Mouse (Mus musculus) liver, embryonic 11.5 days (tissue): Measurements from ENCODE around the gene Ccdc106. TPM values are rescaled to one million over a fixed set of nuclear protein-coding genes. Genes with fewer than 3 reads are reported as not detected.
"Not testable (repeated sequence)": the region's sequence is repeated elsewhere in the genome, so short reads cannot be mapped to it uniquely, and the experiment has no call there.

Experiments used
- ATAC-seq: fragments of 200-750 bp; cut with Nextera tagmentation; replicated peaks from 2 replicates; pipeline ENCODE4 v1.8.0; 2017; ENCODE audit warnings: moderate number of reproducible peaks, mild to moderate bottlenecking, moderate TSS enrichment, moderate library complexity; ENCODE audit not compliant: low FRiP score
- DNase-seq: peaks from one replicate; pipeline ENCODE4 v3.0.0-alpha.2; 2017; ENCODE audit warnings: low spot score
- H3K27ac ChIP-seq: fragments of 300-500 bp; sonication (generic); 2 replicates; pipeline ENCODE4 v1.5.1; 2014; ENCODE audit warnings: mild to moderate bottlenecking, low read depth, low read length, control low read depth
- H3K27me3 ChIP-seq: fragments of 300-500 bp; sonication (generic); replicated peaks from 2 replicates; pipeline ENCODE4 v1.6.1; 2014; ENCODE audit warnings: low read length, mixed read lengths; ENCODE audit not compliant: control insufficient read depth, insufficient read depth
- H3K36me3 ChIP-seq: fragments of 300-500 bp; sonication (generic); 2 replicates; pipeline ENCODE4 v1.6.1; 2014; ENCODE audit warnings: mild to moderate bottlenecking, low read length, moderate library complexity, mixed read lengths; ENCODE audit not compliant: control insufficient read depth, insufficient read depth
- H3K4me1 ChIP-seq: fragments of 300-500 bp; sonication (generic); replicated peaks from 2 replicates; pipeline ENCODE4 v1.6.1; 2014; ENCODE audit warnings: low read length, mixed read lengths; ENCODE audit not compliant: control insufficient read depth, insufficient read depth
- H3K4me2 ChIP-seq: fragments of 300-500 bp; sonication (generic); 2 replicates; pipeline ENCODE4 v1.6.1; 2014; ENCODE audit warnings: mild to moderate bottlenecking, control low read depth, moderate library complexity
- H3K4me3 ChIP-seq: fragments of 300-500 bp; sonication (generic); 2 replicates; pipeline ENCODE4 v1.5.1; 2014; ENCODE audit warnings: low read depth, low read length, control low read depth
- H3K9ac ChIP-seq: fragments of 300-500 bp; sonication (generic); 2 replicates; pipeline ENCODE4 v1.6.1; 2014; ENCODE audit warnings: low read depth, low read length, control low read depth
- H3K9me3 ChIP-seq: fragments of 300-500 bp; sonication (generic); 2 replicates; pipeline ENCODE4 v1.6.1; 2016; ENCODE audit warnings: low read length, inconsistent platforms, mixed read lengths; ENCODE audit not compliant: control insufficient read depth
- WGBS: fragments of 180-500 bp; shearing (Covaris S2); extraction: QIAGEN DNeasy Blood & Tissue Kit; methylation state at CpG from one replicate; pipeline ENCODE4 v1.1.7; 2014; 5-methylcytosine and 5-hydroxymethylcytosine counted together
- polyA plus RNA-seq: library from polyadenylated mRNA; unstranded; fragments of >200 nt; fragmentation: Nextera tagmentation; extraction: Ambion mirVana; gene quantifications from 2 replicates; pipeline ENCODE4 v1.2.1, GENCODE M21; 2014

The Ccdc106 gene
- polyA plus RNA-seq, 1 experiment from 2014 or later = 5.2 TPM

DNA sequence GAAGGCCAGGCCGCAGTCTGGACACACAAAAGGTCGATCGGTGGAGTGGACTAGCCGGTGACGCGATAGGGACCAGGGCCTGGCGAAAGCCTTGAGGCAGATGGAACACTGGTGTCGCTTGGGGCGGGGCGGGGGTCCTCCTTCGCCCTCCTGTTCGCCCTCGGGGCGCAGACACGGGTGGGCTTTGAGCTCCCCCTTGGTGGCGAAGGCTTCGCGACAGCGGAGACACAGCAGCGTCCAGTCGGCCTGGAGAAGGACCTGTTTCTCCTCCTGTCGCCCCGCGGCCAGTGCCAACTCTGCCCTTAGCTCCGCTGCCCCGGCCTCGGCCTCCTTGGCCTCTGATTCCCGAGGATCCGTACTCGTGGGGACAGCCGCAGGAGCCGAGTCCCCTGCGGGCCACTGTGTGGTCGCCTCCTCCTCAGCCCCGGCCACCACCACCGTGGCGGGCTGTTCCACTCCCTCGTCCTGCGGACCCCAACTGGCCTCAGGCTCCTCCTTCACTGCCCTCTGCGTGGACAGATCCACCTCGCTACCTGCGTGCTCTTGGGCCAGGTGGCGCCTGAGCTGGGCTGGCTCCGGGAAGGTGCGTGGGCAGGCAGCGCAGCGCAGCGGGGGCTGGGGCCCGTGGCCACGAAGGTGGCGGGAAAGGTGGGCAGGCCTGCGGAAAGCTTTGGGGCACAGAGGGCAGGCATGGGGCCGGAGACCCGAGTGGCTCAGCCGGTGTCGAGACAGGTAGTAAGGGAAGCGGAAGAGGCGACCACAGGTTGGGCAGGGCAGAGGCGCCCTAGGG, 26.2 kb upstream of the Ccdc106 start:
- Histone ChIP-seq H3K9ac (no peak overlapping the region), H3K27ac (no peak overlapping the region), H3K27me3 (peaks cover 46% of the 10 kb centered on the region), H3K4me2 (peak overlapping the region; percentile 31), H3K9me3 (no peaks in the 10 kb centered on the region), H3K4me3 (no peak overlapping the region), H3K4me1 (peaks cover 5% of the 10 kb centered on the region; the same call in 1 of the 2 replicates), H3K36me3 (peaks cover 5% of the 10 kb centered on the region; the same call in 1 of the 2 replicates)
- 40% methylated on average over 59 of the region's 59 CpGs for WGBS
- no peak for ATAC-seq
- DNase-seq = no peak

DNA sequence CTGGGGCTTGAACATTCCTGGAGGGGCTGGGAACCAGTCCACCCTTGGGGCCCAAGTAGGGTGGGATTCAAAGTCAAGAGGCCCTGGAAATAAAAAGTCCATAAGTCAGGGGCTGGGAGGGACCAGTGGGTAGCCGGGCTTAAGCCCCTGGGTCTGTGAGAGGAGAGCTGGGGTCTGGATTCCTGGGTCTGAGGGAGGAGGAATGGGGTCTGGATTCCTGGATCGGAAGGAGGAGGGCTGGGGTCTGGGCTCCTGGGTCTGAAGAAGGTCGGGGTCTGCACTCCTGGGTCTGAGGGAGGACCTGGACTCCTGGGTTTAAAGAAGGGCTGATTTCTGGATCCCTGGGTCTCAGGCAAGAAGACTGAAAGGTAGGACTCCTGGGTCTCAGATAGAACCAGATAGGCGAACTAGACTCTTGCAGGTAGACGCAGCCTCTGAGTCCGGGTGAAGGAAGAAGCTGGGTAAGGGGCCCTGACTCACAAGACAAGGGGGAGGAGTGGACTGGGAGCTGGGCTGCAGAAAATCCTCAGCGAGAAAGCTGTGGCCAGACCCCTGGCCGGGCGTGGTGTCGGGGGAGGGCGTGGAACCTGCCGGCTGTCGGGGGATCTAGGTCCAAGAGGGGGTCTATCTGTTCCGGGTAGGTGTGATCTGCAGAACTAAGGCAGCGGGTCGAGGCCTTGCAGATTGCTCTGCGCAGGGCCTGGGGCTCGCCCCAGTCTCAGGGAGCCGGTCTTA, 24.9 kb upstream of the Ccdc106 start:
- DNase-seq = no peak
- ATAC-seq = peak; percentile 22; the same call in 1 of the 2 replicates
- H3K9me3 ChIP-seq = no peaks in the 10 kb centered on the region
- H3K27me3 ChIP-seq = peaks cover 46% of the 10 kb centered on the region
- peak overlapping the region; percentile 57 for H3K9ac ChIP-seq
- H3K4me3 ChIP-seq = peak overlapping the region; percentile 57
- WGBS = 8% methylated on average over 19 of the region's 19 CpGs
- no peak overlapping the region for H3K27ac ChIP-seq
- H3K36me3 ChIP-seq = peaks cover 5% of the 10 kb centered on the region; the same call in 1 of the 2 replicates
- peak overlapping the region; percentile 65 for H3K4me2 ChIP-seq
- H3K4me1 ChIP-seq = peaks cover 5% of the 10 kb centered on the region; the same call in 1 of the 2 replicates

DNA sequence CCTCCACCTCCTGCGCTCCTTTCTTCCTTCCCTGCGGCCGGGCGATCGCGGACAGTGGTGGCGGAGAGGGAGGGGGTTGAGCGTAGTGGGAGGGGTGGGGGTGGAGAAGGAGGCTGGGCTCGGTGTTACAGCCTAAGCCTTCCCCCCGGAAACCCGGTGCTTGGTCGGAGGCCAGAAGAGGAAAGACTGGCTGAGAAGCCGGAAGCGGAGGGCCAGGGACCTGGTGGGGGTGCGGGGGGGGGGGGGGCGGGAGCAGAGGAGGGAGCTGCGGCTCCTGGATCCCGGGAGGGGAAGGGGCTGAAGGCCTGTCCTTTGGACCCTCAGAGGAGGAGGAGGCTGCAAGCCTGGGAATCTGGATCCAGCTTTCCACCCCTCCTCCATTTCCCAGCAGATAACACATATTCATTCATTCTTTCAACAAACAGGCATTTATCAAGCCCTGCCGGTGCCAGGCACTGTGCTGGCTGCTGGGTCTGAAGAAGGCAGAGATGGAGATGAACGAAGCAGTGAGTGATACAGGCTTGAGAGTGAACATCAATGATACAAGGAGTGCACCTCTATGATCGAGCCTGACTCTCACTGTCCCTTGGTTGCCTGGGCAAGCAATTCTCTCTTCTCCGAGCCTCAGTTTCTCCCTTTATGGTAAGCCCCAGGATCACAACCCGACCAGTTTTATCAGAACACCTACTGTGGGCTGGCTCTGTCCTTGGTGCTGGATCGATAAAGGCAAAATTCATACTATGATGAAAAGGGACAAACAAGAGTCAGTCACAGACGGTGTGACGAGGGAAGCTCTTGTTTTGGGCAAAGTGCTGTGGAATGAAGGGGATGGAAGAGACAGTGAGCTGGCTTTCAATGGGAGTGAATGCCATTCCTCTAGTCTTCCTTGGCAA, 24.1 kb upstream of the Ccdc106 start, which contains the start of gene Zfp579:
Gene Zfp579, minus strand, starts transcription at position 156 of the 893 bp plus-strand sequence.
- DNase-seq (peak; percentile 81), ATAC-seq (peak; percentile 74)
- Histone ChIP-seq H3K4me1 (peaks cover 5% of the 10 kb centered on the region; the same call in 1 of the 2 replicates), H3K4me3 (peak within 1 kb of the TSS; percentile 57), H3K9me3 (no peaks in the 10 kb centered on the region), H3K36me3 (peaks cover 5% of the 10 kb centered on the region; the same call in 1 of the 2 replicates), H3K27me3 (peaks cover 46% of the 10 kb centered on the region), H3K4me2 (peak within 1 kb of the TSS; percentile 65), H3K9ac (peak within 1 kb of the TSS; percentile 57), H3K27ac (peak within 1 kb of the TSS; percentile 38; the same call in 1 of the 2 replicates)
- WGBS = 6% methylated on average over 22 of the region's 26 CpGs

DNA sequence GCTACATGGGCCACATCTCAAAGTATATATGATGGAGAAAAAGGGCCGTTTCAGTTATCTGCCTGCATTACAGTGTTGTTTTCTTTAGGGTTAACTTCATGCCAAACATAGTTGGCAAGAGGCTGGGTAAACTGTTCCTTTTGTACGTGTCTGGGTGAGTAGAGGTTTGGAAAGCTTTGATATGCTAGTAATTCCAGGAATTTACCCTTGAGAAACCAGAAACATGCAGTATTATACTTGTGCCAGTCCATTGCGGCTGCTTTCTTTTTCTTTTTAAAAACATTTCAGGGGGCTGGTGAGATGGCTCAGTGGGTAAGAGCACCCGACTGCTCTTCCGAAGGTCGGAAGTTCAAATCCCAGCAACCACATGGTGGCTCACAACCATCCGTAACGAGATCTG, 23.4 kb upstream of the Ccdc106 start:
- Histone ChIP-seq H3K4me3 (no peak overlapping the region), H3K4me1 (peaks cover 5% of the 10 kb centered on the region; the same call in 1 of the 2 replicates), H3K4me2 (peak overlapping the region; percentile 65), H3K9me3 (no peaks in the 10 kb centered on the region), H3K36me3 (peaks cover 5% of the 10 kb centered on the region; the same call in 1 of the 2 replicates), H3K27ac (no peak overlapping the region), H3K27me3 (peaks cover 43% of the 10 kb centered on the region), H3K9ac (no peak overlapping the region)
- WGBS = 63% methylated on average over 6 of the region's 8 CpGs
- no peak for DNase-seq
- no peak for ATAC-seq

DNA sequence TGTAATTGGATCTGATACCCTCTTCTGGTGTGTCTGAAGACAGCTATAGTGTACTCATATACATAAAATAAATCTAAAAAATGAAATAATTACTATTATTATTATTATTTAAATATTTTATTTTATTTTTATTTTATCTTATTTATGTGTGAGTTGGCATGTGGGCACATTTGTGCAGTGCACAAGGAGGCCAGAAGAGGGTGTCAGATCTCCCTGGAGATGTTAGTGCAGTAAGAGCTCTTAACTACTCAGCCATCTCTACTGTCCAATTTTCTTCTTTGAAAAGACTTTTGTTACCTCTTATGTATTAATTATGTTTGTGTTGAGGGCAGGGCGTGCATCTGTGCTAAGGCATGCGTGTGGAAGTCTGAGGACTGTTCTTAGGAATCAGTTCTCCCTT, 20.5 kb upstream of the Ccdc106 start:
- DNase-seq (no peak), ATAC-seq (no peak)
- WGBS = 57% methylated on average over 2 of the region's 2 CpGs
- H3K4me3 ChIP-seq = no peak overlapping the region
- no peak overlapping the region for H3K9ac ChIP-seq
- H3K27me3 ChIP-seq = peaks cover 15% of the 10 kb centered on the region
- no peak overlapping the region for H3K27ac ChIP-seq
- peaks cover 5% of the 10 kb centered on the region; the same call in 1 of the 2 replicates for H3K4me1 ChIP-seq
- H3K4me2 ChIP-seq = no peak overlapping the region
- H3K36me3 ChIP-seq = no peaks in the 10 kb centered on the region
- no peaks in the 10 kb centered on the region for H3K9me3 ChIP-seq

DNA sequence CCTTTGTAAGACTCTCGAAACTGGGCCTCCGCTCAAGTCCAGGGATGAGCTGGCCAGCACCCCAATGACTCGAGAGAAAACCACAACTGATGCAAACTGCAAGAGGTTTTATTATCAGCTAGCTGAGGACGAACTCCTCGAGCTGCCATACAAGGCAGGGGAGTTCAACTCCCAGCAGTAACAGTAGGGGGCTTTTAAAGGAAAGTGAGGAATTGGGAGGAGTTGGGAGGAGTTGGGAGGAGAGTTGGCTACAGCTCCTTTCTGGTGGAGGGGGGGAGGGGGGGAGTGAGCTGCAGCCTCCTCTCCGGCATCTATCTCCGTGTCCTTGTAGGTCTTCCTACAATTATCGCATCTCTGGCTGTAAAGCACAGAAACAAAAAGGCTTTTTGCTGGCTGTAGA, 17.5 kb upstream of the Ccdc106 start:
- H3K4me1 ChIP-seq, H3K9me3 ChIP-seq, ATAC-seq, H3K27ac ChIP-seq, H3K4me2 ChIP-seq, DNase-seq, H3K4me3 ChIP-seq, H3K9ac ChIP-seq, H3K27me3 ChIP-seq: not testable (repeated sequence)
- 70% methylated on average over 8 of the region's 8 CpGs for WGBS
- H3K36me3 ChIP-seq = peaks cover 13% of the 10 kb centered on the region

DNA sequence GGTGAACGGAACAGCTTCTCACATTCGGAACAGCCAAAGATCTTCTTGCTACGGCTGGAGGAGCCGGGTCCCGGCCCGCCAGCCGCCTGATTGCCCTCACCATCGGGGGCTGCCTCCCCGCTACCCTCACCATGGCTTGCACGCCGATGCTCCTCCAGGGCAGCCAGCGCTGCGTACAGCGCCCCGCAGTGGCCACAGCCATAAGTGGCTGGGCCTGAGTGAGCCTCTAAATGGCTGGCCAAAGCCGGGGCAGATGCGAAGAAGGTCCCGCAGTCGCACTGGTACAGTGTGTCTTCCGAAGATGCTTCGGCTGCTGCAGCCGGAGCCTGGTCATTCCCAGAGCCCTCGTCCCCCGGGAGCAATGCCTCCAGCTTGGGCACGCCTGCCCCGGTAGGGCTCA, 12.1 kb upstream of the Ccdc106 start:
- Histone ChIP-seq H3K4me3 (no peak overlapping the region), H3K27me3 (no peaks in the 10 kb centered on the region), H3K9ac (no peak overlapping the region), H3K4me2 (no peak overlapping the region), H3K9me3 (peaks cover 2% of the 10 kb centered on the region; the same call in 1 of the 2 replicates), H3K27ac (no peak overlapping the region), H3K4me1 (peaks cover 3% of the 10 kb centered on the region; the same call in 1 of the 2 replicates), H3K36me3 (peaks cover 60% of the 10 kb centered on the region)
- DNase-seq = no peak
- WGBS = 97% methylated on average over 26 of the region's 26 CpGs
- no peak for ATAC-seq
